Comparison of ENCODE assay signal across 12 mouse cellular contexts in the genomic region with DNA sequence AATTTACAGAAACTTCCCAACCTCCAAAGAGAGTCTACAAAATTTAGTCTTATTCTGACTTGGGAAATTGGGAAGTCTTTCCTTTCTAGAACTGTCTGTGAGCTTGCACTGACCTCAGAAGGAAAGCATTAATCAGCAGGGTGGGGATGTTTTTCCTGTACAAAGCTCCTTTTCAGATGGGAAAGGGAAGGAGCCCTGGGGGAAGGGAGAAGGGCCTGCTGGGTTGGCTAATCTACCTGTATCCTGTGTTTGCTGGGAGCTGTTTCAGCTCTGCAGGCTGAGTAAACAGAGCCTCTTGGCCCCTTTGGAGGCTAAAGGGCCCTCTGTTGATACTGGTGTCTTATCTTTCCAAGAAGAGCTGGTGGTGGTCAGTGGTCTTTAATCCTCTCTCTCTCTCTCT. TPM values are rescaled to one million over a fixed set of nuclear protein-coding genes. Genes with fewer than 3 reads are reported as not detected.
A peak's percentile ranks its signal among the peaks of the same experiment; 100 is the strongest.
DNase-seq lines count a peak whose midpoint lies in the region; ATAC-seq and TF ChIP-seq lines count a peak whose summit lies in the region.
"Had no signal": no experiment of that assay in that cellular context is flagged by ENCODE, and none has a peak within 500 bp of the region (broad histone marks: within the 10 kb centered on the region; RNA-seq: fewer than 3 reads in every experiment).

No protein-coding gene starts in this region.

- H3K9ac ChIP-seq in lung, embryonic 14.5 days: no peak overlapping the region
- H3K9ac ChIP-seq in heart, embryonic 15.5 days: no peak overlapping the region
- H3K9ac ChIP-seq: liver, embryonic 13.5 days had no signal

- no peak overlapping the region for H3K27ac ChIP-seq in lung, embryonic 14.5 days (ENCODE audit: low read depth)
- H3K27ac ChIP-seq in heart, embryonic 15.5 days: no peak overlapping the region
- H3K27ac ChIP-seq: layer of hippocampus, adult 2 months; liver, embryonic 13.5 days had no signal

- DNase-seq in lung, embryonic 14.5 days: peak; percentile 41
- DNase-seq in lung, postnatal 4 days: no peak
- DNase-seq in kidney, postnatal 10 days: peak; percentile 53
- DNase-seq in yolk sac, embryonic 10.5 days (ENCODE audit: low spot score): peak; percentile 81
- no peak for DNase-seq in layer of hippocampus, postnatal 36 days
- DNase-seq in layer of hippocampus, adult 9-10 months (ENCODE audit: low spot score): no peak
- DNase-seq: liver, embryonic 13.5 days had no signal

- peaks cover 6% of the 10 kb centered on the region; the same call in 1 of the 2 replicates for H3K36me3 ChIP-seq in lung, embryonic 14.5 days (ENCODE audit: insufficient read depth)
- H3K36me3 ChIP-seq in heart, embryonic 15.5 days: peaks cover 5% of the 10 kb centered on the region; the same call in 1 of the 2 replicates

- no peaks in the 10 kb centered on the region for H3K27me3 ChIP-seq in lung, embryonic 14.5 days (ENCODE audit: insufficient read depth, low read length)
- H3K27me3 ChIP-seq in heart, embryonic 15.5 days: no peaks in the 10 kb centered on the region

- peaks cover 7% of the 10 kb centered on the region; the same call in 1 of the 2 replicates for H3K4me1 ChIP-seq in lung, embryonic 14.5 days (ENCODE audit: insufficient read depth)
- 0 out of 2 replicates have a peak, but pooled peaks cover 3% of the 10 kb centered on the region for H3K4me1 ChIP-seq in heart, embryonic 15.5 days (replicated peaks)

- H3K9me3 ChIP-seq in lung, embryonic 14.5 days (ENCODE audit: low read depth, low read length): no peaks in the 10 kb centered on the region
- no peaks in the 10 kb centered on the region for H3K9me3 ChIP-seq in heart, embryonic 15.5 days (replicated peaks)
- H3K9me3 ChIP-seq: liver, embryonic 13.5 days had no signal

- H3K4me3 ChIP-seq in lung, embryonic 14.5 days (ENCODE audit: low read depth, low read length): no peak overlapping the region
- no peak overlapping the region for H3K4me3 ChIP-seq in heart, embryonic 15.5 days
- H3K4me3 ChIP-seq: layer of hippocampus, adult 2 months; liver, embryonic 13.5 days had no signal

- ATAC-seq in lung, embryonic 14.5 days (ENCODE audit: insufficient read depth): peak; percentile 57; the same call in 1 of the 2 replicates
- ATAC-seq in heart, embryonic 15.5 days (replicated peaks; ENCODE audit: insufficient number of reproducible peaks, insufficient read depth, low FRiP score, low read depth): 0 out of 2 replicates have a peak, but pooled peaks have one; percentile 27

- no peak overlapping the region for H3K4me2 ChIP-seq in lung, embryonic 14.5 days
- H3K4me2 ChIP-seq in heart, embryonic 15.5 days: no peak overlapping the region
- H3K4me2 ChIP-seq: liver, embryonic 13.5 days had no signal

- no peak for TF ChIP-seq CTCF in lung, embryonic 14.5 days (IDR thresholded peaks at IDR 0.05; ENCODE audit: low read depth)

RNA-seq across cellular contexts. Expression of gene Pkd1l1, which starts 13.0 kb away (rescaled TPM):
- polyA plus RNA-seq in lung, embryonic 14.5 days (2014; fragmentation: Nextera tagmentation; extraction: Ambion mirVana): 0.08 and 0.20 TPM in 2 replicates
- 0.08 TPM in 1 of 2 replicates, not detected in the other for polyA plus RNA-seq in heart, embryonic 15.5 days (2015; fragmentation: Nextera tagmentation; extraction: Ambion mirVana)
- under 1 TPM in 1 of 2 experiments, not detected in 1; 0.07 TPM for total RNA-seq in layer of hippocampus, postnatal 36 days (2021)
- total RNA-seq: MEL; monocyte, adult 5-6 weeks had no signal
- polyA plus RNA-seq: forebrain, embryonic 11.5 days had no signal

RNA-seq across cellular contexts. Expression of gene Hus1, which starts 24.9 kb away (rescaled TPM):
- polyA plus RNA-seq in lung, embryonic 14.5 days (2014; fragmentation: Nextera tagmentation; extraction: Ambion mirVana): 25.6 and 25.8 TPM in 2 replicates
- polyA plus RNA-seq in heart, embryonic 15.5 days (2015; fragmentation: Nextera tagmentation; extraction: Ambion mirVana): 12.3 and 12.6 TPM in 2 replicates
- 10 to 100 TPM; 13.2 to 16.2 TPM for total RNA-seq in layer of hippocampus, postnatal 36 days (2021)

Comparison
In these comparisons a context has a peak if more than half of its experiments do, and no peak if none do; other contexts are left out.
1. DNase-seq: peak in lung, embryonic 14.5 days (single experiment), kidney, postnatal 10 days (single experiment) and yolk sac, embryonic 10.5 days (single experiment); none in lung, postnatal 4 days (0 of 2), layer of hippocampus, postnatal 36 days (0 of 2) and layer of hippocampus, adult 9-10 months (single experiment).